Mouse (Mus musculus): ENCODE data around the gene Ppp1r1b.

- TF ChIP-seq CTCF (conservative IDR thresholded peaks at IDR 0.05 in 1 of 2, IDR thresholded peaks at IDR 0.05 in 1 of 2; ENCODE audit: low read depth in 2 of 2, low read length in 2 of 2) = no peak
- no peak for TF ChIP-seq PAX5 (IDR thresholded peaks at IDR 0.05; ENCODE audit: low read length)
- no peak for TF ChIP-seq ZKSCAN1 (IDR thresholded peaks at IDR 0.05; ENCODE audit: borderline replicate concordance, low read depth, low read length)
- TF ChIP-seq MAZ (IDR thresholded peaks at IDR 0.05; ENCODE audit: low read depth, low read length) = no peak
- TF ChIP-seq MXI1 (IDR thresholded peaks at IDR 0.05; ENCODE audit: low read depth, low read length) = no peak
- TF ChIP-seq SIN3A (IDR thresholded peaks at IDR 0.05; ENCODE audit: low read length) = no peak
- no peak for TF ChIP-seq MAX (IDR thresholded peaks at IDR 0.05; ENCODE audit: low read length)
- TF ChIP-seq POLR2A (IDR thresholded peaks at IDR 0.05; ENCODE audit: low read depth, low read length) = no peak
Measured at GRCm38 (mm10) chr11:98397946-98398345, 49.7 kb downstream of the Ppp1r1b start.

Measured in CH12.LX (cell line).